Mouse (Mus musculus): Measurements from ENCODE around the gene Hdgf. TPM values are rescaled to one million over a fixed set of nuclear protein-coding genes. Genes with fewer than 3 reads are reported as not detected.

Gene Hdgf
- polyA plus RNA-seq, 1 experiment: 169 TPM

DNA sequence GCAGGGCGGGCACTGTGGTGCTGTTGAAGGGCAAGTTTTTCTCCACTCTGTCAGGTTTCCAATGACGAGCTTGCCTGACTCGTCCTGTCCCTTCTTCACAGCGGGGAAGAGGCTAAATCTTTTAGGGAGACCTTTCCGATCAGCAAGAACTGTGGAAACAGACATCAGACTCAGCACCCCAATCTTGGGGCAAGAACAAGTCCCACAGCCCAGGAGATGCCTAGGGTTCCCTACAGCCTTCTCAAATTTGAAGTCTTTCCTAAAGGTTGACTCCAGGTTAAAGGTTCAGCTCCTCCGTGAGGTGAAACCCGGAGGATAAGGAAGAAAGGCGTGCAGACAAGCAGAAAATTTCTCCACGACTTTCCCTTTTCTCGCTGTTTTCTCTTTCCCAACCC lies 54.1 kb downstream of the Hdgf start:
- no peak for TF ChIP-seq CTCF (IDR thresholded peaks at IDR 0.05; ENCODE audit: extremely low read depth, insufficient read depth, low read length)
- no peak for TF ChIP-seq POLR2A (IDR thresholded peaks at IDR 0.05; ENCODE audit: extremely low read depth, insufficient read depth, low read length)
- Histone ChIP-seq H3K27ac (ENCODE audit: insufficient read depth, low read length) (no peak overlapping the region), H3K4me1 (ENCODE audit: control insufficient read depth, insufficient read depth, low read length) (no peaks in the 10 kb centered on the region), H3K4me3 (ENCODE audit: insufficient read depth, low read length) (no peak overlapping the region)

DNA sequence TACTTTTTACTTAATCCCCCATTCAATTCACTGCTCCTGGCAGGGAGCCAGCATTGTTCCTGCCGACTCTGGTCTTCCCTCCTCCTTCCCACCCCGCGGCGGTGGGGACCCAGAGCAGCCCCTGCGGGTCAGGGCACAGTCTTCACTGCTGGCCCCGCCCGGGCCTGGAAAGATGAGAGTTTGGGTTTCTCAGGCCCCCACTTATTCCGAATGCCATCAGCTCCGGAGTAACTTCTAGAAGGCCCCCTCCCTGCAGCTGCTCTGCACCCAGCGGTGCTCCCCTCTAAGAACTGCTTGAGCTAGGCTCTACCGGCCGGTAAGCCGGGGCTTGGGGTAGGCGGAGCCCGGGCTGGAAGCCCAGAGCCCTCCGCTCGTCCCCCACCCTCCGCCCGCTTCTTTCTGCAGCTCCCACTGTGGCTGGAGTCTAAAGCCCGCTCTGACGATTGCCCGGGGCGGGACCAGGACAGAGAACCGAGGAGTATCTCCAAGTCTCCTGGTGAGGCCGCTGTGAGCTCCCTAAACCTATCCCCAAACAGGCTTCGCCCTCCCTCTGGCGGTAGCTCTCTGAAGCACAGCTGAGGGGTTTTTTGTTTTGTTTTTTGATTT lies 54.6 kb downstream of the Hdgf start:
- no peak overlapping the region for H3K27ac ChIP-seq (ENCODE audit: insufficient read depth, low read length)
- TF ChIP-seq POLR2A (IDR thresholded peaks at IDR 0.05; ENCODE audit: extremely low read depth, insufficient read depth, low read length): no peak
- TF ChIP-seq CTCF (IDR thresholded peaks at IDR 0.05; ENCODE audit: extremely low read depth, insufficient read depth, low read length): peak; percentile 95
- H3K4me3 ChIP-seq (ENCODE audit: insufficient read depth, low read length): no peak overlapping the region
- no peaks in the 10 kb centered on the region for H3K4me1 ChIP-seq (ENCODE audit: control insufficient read depth, insufficient read depth, low read length)

Other genes with a start within 250 kb of the Hdgf start
- gene Lrrc71, start 157.7 kb upstream of the Hdgf start, polyA plus RNA-seq (2012; rRNA removed): 0.38 and 0.81 TPM in 2 replicates
- gene Ntrk1, start 111.2 kb upstream of the Hdgf start, polyA plus RNA-seq (2012; rRNA removed): 0.40 TPM in 1 of 2 replicates, not detected in the other
- gene Insrr, start 109.4 kb upstream of the Hdgf start, polyA plus RNA-seq (2012; rRNA removed): 0.25 and 0.27 TPM in 2 replicates
- gene Pear1, start 82.0 kb upstream of the Hdgf start, polyA plus RNA-seq (2012; rRNA removed): 9.6 and 9.9 TPM in 2 replicates
- 0.04 TPM in 1 of 2 replicates, not detected in the other for gene Sh2d2a, start 59.6 kb upstream of the Hdgf start, polyA plus RNA-seq (2012; rRNA removed)
- 36.6 and 37.2 TPM in 2 replicates for gene Prcc, start 20.7 kb upstream of the Hdgf start, polyA plus RNA-seq (2012; rRNA removed)
- 69.2 and 72.4 TPM in 2 replicates for gene Mrpl24, start 13.2 kb downstream of the Hdgf start, polyA plus RNA-seq (2012; rRNA removed)
- 11.3 and 12.0 TPM in 2 replicates for gene Isg20l2, start 24.0 kb downstream of the Hdgf start, polyA plus RNA-seq (2012; rRNA removed)
- gene Rrnad1, start 24.4 kb downstream of the Hdgf start, polyA plus RNA-seq (2012; rRNA removed): 45.0 and 48.7 TPM in 2 replicates
- gene Crabp2, start 42.3 kb downstream of the Hdgf start, polyA plus RNA-seq (2012; rRNA removed): 5.2 and 6.2 TPM in 2 replicates
- gene Nes, start 64.8 kb downstream of the Hdgf start, polyA plus RNA-seq (2012; rRNA removed): 3.1 and 3.6 TPM in 2 replicates
- 378 and 380 TPM in 2 replicates for gene Bcan, start 93.9 kb downstream of the Hdgf start, polyA plus RNA-seq (2012; rRNA removed)
- 38.5 and 52.4 TPM in 2 replicates for gene Hapln2, start 121.3 kb downstream of the Hdgf start, polyA plus RNA-seq (2012; rRNA removed)
- gene Gpatch4, start 136.8 kb downstream of the Hdgf start, polyA plus RNA-seq (2012; rRNA removed): 14.1 and 14.3 TPM in 2 replicates
- 93.2 and 94.3 TPM in 2 replicates for gene Naxe, start 152.2 kb downstream of the Hdgf start, polyA plus RNA-seq (2012; rRNA removed)
- not detected in 2 replicates for gene Ttc24, start 172.0 kb downstream of the Hdgf start, polyA plus RNA-seq (2012; rRNA removed)
- gene Iqgap3, start 175.7 kb downstream of the Hdgf start, polyA plus RNA-seq (2012; rRNA removed): 0.59 and 0.96 TPM in 2 replicates
- gene Mef2d, start 236.1 kb downstream of the Hdgf start, polyA plus RNA-seq (2012; rRNA removed): 128 and 131 TPM in 2 replicates

Measured in cortical plate, adult 2 months (tissue).